Mouse (Mus musculus): ENCODE measurements at regions not wholly inside any gene's neighbourhood (a gene's known extent, or its start where the extent isn't known, plus 50 kb on each side); places are given as distances from the start of the nearest gene placed in this dataset.

- CTCF ChIA-PET: interaction anchor here in 1 of 4 experiments (0.7 kb wide), 1 partner anchor 186 kb away, joined by 4 read pairs; no protein-coding TSS in a partner anchor
- POLR2A ChIA-PET: interaction anchor here in 1 of 4 experiments (0.7 kb wide), 1 partner anchor 9 kb away, joined by 3 read pairs; no protein-coding TSS in a partner anchor
These were observed 186.5 kb downstream of the Lmo4 start for GRCm38 (mm10) chr3:144018559-144018958.

DNA sequence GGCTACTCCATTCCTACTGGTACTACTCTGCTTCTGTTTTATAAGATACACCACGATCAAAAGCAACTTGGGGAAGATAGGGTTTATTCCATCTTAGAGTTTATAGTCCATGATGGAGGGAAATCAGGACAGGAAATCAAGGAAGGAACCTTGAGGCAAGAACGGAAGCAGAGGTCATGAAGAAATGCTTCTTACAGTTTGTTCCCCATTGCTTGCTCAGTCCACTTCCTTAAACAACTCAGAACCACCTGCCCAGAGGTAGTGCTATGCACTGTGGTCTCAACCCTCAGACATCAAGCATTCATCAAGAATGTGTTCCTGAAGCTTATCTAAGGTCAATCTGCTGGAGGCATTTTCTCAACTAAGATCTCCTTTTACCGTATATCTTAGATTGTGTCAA, 189.8 kb downstream of the Lmo4 start:
- ChIA-PET CTCF (no interaction called here), POLR2A (no interaction called here)

GRCm38 (mm10) chr3:144013481-144014125, 191.4 kb downstream of the Lmo4 start:
- CTCF ChIA-PET: no interaction called here
- POLR2A ChIA-PET: interaction anchor here in 1 of 4 experiments (0.5 kb wide), 1 partner anchor 10 kb away, joined by 3 read pairs; no protein-coding TSS in a partner anchor

GRCm38 (mm10) chr3:144012820-144013219, 192.2 kb downstream of the Lmo4 start:
- ChIA-PET CTCF (no interaction called here), POLR2A (no interaction called here)

DNA sequence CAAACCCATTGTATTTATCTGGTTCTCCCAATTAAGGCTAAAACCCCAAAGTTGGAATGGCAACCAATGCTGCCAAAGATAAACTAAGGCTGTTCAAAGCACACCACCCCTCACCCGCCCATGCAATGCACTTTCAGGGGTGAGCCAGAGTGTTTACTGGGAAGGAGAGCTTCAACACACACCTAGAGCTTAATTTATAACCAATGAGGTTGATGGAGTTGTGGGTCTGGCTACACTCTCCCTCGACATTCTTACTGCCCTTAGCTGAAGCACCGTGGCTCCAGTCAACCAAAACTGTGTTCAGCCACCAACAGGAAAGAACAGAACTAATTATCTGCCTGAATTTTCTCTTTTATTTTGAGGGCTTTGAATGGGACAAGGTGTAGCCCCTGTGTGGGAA, 192.8 kb downstream of the Lmo4 start:
- CTCF ChIA-PET: no interaction called here
- POLR2A ChIA-PET: no interaction called here

DNA sequence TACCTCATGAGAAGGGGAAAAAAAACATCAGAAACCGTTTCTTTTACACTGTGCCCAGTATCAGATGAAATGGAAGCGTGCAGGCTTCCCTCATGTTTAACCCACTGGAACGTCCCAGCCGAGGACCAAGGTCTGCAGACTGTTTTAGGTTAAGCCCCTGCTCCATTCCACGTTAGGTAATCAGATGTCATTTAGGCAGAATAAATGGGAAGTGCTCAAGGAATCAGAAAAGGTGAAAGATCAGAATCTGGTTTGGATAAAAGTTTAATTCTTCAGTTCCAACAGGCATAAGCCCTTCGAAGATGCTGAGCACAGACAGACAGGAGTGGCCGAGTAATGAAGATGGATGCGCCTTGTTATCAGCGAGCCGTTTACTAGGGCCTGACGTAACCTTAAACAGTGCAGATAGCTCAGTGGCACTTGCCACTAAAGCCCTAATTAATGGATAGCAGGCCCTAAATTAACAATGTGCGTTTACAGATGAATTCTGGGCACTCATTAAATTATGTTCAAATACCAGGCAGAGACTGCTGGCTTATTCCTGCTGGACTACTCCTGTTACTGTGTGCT, 193.5 kb downstream of the Lmo4 start:
- CTCF ChIA-PET: no interaction called here
- POLR2A ChIA-PET: no interaction called here

GRCm38 (mm10) chr3:144010558-144010957, 194.5 kb downstream of the Lmo4 start:
- ChIA-PET POLR2A (no interaction called here), CTCF (no interaction called here)

- ChIA-PET POLR2A (no interaction called here), CTCF (no interaction called here)
These were observed 197.9 kb downstream of the Lmo4 start for GRCm38 (mm10) chr3:144007111-144007619.

GRCm38 (mm10) chr3:143997909-143998308, 207.1 kb downstream of the Lmo4 start:
- ChIA-PET CTCF (no interaction called here), POLR2A (no interaction called here)

- POLR2A ChIA-PET: interaction anchor here in 1 of 4 experiments (0.6 kb wide), 1 partner anchor 1135 kb away, joined by 4 read pairs; no protein-coding TSS in a partner anchor
- CTCF ChIA-PET: no interaction called here
These were observed 210.0 kb downstream of the Lmo4 start for GRCm38 (mm10) chr3:143995045-143995444.

DNA sequence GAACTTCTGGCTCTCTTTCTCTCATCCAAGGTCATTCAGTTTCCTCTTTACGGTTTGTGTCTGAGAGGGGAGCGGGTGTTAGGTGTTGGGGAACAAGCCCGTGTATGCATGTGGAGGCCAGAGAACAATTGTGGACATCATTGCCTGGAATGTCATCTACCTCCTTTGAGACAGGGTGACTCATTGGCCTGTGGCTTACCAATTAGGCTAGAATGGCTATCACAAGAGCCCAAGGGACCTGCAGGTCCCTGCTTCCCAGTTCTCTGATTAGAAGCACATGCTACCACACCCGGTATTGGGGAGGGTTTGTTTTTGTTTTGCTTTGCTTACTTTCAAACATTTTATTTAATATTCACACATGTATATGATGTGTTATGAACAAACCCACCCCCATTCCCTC, 216.0 kb downstream of the Lmo4 start:
- ChIA-PET POLR2A (no interaction called here), CTCF (no interaction called here)

GRCm38 (mm10) chr3:143988037-143988436, 217.0 kb downstream of the Lmo4 start:
- CTCF ChIA-PET: no interaction called here

DNA sequence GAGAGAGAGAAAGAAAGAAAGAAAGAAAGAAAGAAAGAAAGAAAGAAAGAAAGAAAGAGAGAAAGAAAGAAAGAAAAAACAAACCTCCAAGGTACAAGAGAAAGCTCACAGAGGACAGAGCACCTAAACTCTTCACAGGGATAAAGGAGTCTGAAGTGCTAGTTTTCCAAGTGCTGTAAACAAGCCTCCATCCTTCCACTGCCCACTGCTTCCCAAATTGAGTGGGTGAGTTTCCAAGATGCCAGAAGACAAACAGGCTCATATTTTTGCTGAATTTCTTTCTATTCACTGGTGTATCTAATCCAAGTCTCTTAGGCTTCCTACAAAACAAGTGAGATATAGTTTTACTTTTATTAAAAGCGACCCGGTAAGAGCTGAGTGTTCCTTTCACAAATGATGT, 218.2 kb downstream of the Lmo4 start:
- ChIA-PET CTCF (no interaction called here), POLR2A (no interaction called here)

More at GRCm38 (mm10) chr3:143988037-143988436, 217.0 kb downstream of the Lmo4 start:
- POLR2A ChIA-PET: interaction anchor here in 1 of 4 experiments (0.9 kb wide), 1 partner anchor 15 kb away, joined by 3 read pairs; no protein-coding TSS in a partner anchor

- ChIA-PET POLR2A (no interaction called here), CTCF (no interaction called here)
These were observed 218.9 kb downstream of the Lmo4 start for GRCm38 (mm10) chr3:143986200-143986506.

DNA sequence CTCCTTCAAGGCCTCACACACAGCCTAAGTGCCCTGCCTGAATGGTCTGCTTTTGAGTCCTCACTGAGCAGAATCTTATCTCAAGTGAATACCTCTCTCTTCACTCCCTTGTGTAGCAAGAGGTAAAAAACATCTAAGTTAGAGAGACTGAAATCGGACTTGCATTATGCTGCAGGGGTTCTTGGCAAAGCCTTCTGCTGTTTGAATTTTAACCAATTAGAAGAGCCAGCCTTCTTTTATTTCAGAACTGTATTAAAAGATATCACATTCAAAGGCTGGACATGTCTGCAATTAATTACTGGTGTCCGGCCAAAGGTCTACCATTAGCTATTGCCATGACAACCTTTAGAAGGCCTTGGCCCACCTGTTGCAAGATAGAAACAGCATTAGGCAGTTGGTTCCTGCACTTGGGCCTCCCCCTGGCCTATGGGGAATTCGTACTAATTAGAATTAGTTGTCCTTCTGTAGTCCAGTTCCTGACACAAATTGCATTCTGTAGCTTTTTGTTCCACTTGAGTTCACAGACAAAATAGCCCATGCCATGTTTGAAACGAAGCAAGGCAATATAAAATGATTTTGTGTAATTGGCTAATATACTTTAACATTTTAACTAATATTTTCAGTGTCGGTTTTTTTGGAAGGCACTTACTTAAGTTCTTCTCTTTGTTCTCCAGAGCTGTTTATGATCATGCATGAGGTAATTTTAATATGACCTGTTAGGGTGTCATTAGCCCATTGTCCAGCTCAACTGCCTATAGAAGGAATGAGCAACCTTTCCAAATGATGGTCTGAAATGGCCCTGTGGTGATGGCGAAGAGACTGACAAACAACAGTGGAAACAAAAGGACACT, 219.4 kb downstream of the Lmo4 start:
- POLR2A ChIA-PET: no interaction called here
- CTCF ChIA-PET: no interaction called here

DNA sequence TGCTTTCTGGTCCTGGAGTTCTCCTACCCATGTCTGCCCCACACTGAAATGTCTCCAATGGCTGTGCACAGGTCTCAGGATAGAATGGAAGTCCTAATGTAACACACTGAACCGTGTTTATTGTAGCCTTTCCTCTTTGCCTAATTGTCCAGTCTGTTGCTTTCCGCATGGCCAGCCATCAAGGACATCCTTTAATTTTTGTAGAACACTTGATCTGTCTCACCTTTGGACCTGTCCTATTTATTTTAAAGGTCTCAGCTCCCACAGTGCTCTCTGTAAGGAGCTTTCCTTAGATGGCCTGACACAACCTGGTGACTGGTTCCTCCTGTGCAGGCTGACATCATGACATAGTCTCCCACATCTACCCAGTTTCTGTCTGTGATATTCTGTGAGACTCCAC, 226.3 kb downstream of the Lmo4 start:
- ChIA-PET POLR2A (no interaction called here), CTCF (no interaction called here)

DNA sequence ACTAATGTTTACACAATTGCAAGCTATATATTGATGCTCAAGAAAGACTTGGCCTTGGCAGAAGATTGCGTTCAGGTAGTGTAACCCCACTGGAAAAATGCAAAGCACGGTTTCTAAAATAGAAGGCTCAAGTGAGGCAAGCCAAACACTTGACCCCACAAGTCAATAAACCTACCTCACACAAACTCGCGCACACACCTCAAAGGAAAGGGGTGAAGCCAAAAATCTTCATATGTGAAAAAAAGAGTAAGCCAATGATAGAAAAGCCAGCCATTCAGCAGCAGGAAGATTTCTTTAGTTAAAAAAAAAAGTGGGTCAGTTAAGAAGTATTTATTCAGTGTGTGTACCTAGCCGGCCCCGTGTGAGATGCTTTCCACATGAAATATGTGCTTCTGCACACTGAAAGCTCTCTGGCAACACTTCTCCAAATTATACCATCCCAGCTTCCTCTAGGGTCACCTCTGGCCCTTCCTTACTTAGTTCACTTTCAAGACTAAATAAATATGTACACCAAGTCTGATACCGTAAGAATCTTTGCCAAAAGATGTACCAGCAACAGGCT, 227.1 kb downstream of the Lmo4 start:
- CTCF ChIA-PET: no interaction called here
- POLR2A ChIA-PET: no interaction called here

DNA sequence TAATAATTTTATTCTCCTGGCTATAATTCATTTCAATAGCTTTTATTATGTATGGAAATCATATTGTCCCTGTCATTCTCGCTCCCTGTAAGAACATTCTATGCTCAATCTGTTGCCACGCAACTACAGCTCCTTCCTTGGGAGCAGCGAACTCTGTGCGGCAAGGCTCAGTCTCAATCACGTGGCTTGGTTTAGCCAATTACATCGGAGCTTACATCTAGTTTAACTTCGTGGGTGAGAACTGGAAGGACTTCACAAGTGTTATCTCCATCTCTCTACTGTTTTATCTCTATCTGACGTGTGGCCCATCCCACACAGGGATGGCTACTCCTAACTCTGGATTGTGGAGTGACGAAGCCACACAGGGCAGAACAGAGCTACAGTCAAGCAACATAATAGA, 231.4 kb downstream of the Lmo4 start:
- CTCF ChIA-PET: no interaction called here

DNA sequence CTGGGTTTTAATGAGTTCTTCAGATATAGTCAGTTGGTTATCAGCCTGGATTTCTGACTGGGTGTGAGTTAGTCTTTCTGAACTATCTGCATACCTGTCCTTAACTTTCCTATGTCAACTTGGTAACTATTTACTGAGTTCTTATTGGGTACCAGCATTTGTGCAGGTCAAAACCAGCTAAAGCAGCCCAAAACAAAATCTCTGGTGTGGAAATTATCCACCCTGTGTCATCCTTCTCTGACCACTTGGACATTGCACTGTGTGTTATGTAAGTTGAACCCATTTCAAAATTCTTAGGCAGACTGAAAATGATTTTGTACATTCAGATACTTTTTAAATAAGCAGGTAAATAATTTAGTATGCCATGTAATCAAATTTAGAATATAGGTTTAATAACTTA, 232.7 kb downstream of the Lmo4 start:
- ChIA-PET CTCF (no interaction called here), POLR2A (no interaction called here)

More for the DNA sequence above, 231.4 kb downstream of the Lmo4 start:
- POLR2A ChIA-PET: interaction anchor here in 1 of 4 experiments (0.9 kb wide), 1 partner anchor 15 kb away, joined by 3 read pairs; no protein-coding TSS in a partner anchor

- ChIA-PET CTCF (no interaction called here), POLR2A (no interaction called here)
These were observed 234.2 kb downstream of the Lmo4 start for GRCm38 (mm10) chr3:143970771-143971170.

- ChIA-PET POLR2A (no interaction called here), CTCF (no interaction called here)
These were observed 249.5 kb downstream of the Lmo4 start for GRCm38 (mm10) chr3:143955508-143955907.
